Mouse (Mus musculus) testis, adult 2 months (tissue): ENCODE measurements around the gene Nostrin. TPM values are rescaled to one million over a fixed set of nuclear protein-coding genes. Genes with fewer than 3 reads are reported as not detected.

Source experiments
- H3K27ac ChIP-seq: fragments of 200-500 bp; 2 replicates; pipeline ENCODE4 v1.5.1; 2012; ENCODE audit warnings: low read depth, low read length; ENCODE audit not compliant: control insufficient read depth, insufficient read depth
- H3K27me3 ChIP-seq: fragments of 200-500 bp; 2 replicates; pipeline ENCODE4 v1.6.1; 2012; ENCODE audit warnings: mild to moderate bottlenecking, low read length, moderate library complexity; ENCODE audit not compliant: control insufficient read depth, insufficient read depth
- H3K36me3 ChIP-seq: fragments of 200-500 bp; 2 replicates; pipeline ENCODE4 v1.6.1; 2012; ENCODE audit warnings: mild to moderate bottlenecking, low read length; ENCODE audit not compliant: control insufficient read depth, insufficient read depth
- H3K4me1 ChIP-seq: fragments of 200-500 bp; 2 replicates; pipeline ENCODE4 v1.6.1; 2012; ENCODE audit warnings: low read length; ENCODE audit not compliant: control insufficient read depth, insufficient read depth
- H3K4me3 ChIP-seq: fragments of 200-500 bp; 2 replicates; pipeline ENCODE4 v1.5.1; 2012; ENCODE audit warnings: low read depth, mild to moderate bottlenecking, low read length, moderate library complexity, mixed read lengths; ENCODE audit not compliant: control insufficient read depth
- CTCF ChIP-seq: fragments of 200-500 bp; IDR thresholded peaks from 2 replicates; pipeline ENCODE4 v1.5.1; 2012; ENCODE audit warnings: low read depth, mild to moderate bottlenecking, inconsistent platforms, low read length, moderate library complexity; ENCODE audit not compliant: control insufficient read depth, insufficient read depth, insufficient replicate concordance
- POLR2A ChIP-seq: fragments of 200-500 bp; IDR thresholded peaks from 2 replicates; pipeline ENCODE4 v1.6.1; 2012; ENCODE audit warnings: low read depth, mild to moderate bottlenecking, inconsistent platforms, low read length, moderate library complexity; ENCODE audit not compliant: control insufficient read depth
- polyA plus RNA-seq: library from polyadenylated mRNA; depleted of rRNA; stranded (reverse); fragments of >200 nt; gene quantifications from 2 replicates; pipeline ENCODE4 v1.2.3, GENCODE M21; 2012

The Nostrin gene
- polyA plus RNA-seq, 1 experiment = 0.20 TPM

DNA sequence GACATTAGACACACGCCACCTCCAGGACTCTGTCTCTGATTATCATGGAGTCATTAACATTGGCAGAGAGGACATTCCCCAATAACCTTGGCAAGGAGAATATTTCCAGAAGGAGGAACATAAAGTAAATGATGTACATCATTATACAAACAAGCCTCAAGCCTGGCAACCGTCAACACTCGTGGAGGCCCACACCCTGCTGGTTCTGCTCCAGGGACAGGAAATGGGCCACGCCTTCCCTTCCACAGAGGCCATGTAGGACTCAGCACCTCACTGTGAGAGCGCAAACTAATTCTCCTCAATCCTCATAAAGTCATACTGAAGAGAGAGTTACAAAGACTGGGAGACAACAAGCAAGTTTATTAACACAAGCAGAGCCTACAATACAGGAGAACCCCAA lies 58.0 kb downstream of the Nostrin start:
- Histone ChIP-seq H3K27me3 (no peaks in the 10 kb centered on the region), H3K27ac (no peak overlapping the region), H3K36me3 (no peaks in the 10 kb centered on the region), H3K4me3 (no peak overlapping the region), H3K4me1 (no peaks in the 10 kb centered on the region)
- TF ChIP-seq CTCF (no peak), POLR2A (no peak)

DNA sequence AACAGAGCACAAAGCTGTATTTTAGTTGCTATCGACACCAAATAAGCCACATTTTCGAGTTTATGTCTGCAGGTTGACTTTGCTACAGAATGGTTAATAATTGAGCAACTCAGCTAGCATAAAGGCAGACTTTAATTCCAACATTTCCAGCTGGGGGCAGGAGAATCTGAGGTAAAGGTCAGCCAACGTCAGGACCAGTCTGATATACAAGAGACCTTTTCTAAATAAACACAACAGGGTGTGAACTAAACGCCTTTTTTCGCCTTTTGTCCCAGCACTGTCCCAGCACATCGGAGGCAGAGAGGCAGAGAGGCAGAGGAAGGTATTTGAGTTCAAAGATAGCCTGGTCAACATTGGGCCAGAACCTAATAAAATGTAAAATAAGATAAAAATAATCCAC lies 69.6 kb downstream of the Nostrin start:
- Histone ChIP-seq H3K4me3 (peak overlapping the region; percentile 92; the same call in 1 of the 2 replicates), H3K36me3 (no peaks in the 10 kb centered on the region), H3K27me3 (no peaks in the 10 kb centered on the region), H3K4me1 (peaks cover 2% of the 10 kb centered on the region), H3K27ac (no peak overlapping the region)
- TF ChIP-seq CTCF (no peak), POLR2A (no peak)

DNA sequence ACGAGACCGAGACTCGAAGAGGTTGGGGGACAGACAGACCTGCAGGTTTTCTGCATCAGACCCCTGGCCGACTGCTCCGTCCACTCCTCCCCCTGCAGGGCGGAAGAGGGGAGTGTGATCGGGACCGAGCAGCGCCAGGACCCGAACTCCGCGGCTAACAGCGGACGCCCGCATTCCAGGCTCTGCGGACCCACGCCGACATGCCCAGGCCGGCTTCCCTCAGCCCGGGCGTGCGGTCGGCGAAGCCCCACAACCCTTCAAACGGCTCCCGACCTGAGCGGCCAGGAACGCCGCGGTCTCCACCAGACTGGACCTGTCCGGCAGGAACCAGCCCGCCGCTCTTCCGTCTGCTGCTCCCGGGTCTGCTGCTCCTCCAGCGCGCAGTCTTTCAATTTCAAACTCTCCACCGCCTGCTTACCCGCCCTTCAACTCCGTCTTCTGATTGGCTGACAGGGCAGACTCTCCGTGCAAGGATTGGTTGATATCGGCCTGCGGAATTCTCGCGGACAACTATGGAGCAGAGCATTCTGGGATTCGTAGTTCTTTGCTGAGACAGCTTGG lies 70.3 kb downstream of the Nostrin start, which contains the start of gene Spc25:
Gene Spc25, minus strand, starts transcription at position 404 of the 561 bp plus-strand sequence.
- TF ChIP-seq CTCF (no peak), POLR2A (peak; percentile 72)
- H3K27ac ChIP-seq = peak within 1 kb of the TSS; percentile 63
- H3K4me1 ChIP-seq = peaks cover 2% of the 10 kb centered on the region
- H3K36me3 ChIP-seq = no peaks in the 10 kb centered on the region
- peak within 1 kb of the TSS; percentile 92 for H3K4me3 ChIP-seq
- no peaks in the 10 kb centered on the region for H3K27me3 ChIP-seq

DNA sequence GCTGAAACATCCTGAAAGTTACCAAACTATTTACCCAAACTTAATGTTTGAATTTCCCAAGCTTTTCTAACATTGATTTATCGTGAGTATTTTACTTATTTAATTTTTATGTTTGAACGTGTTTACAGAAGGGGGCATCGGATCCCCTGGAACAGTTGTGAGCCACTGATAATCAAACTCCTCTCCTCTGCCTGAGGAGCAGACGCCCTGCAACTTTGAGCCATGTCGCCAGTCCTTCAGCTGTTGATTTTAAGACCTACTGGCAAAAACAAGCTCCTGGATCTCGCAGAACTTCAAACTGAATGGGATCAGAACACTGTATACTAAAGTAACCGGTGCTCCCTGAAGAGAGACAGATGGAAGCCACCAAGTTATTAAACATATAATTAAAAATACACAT lies 70.9 kb downstream of the Nostrin start:
- Histone ChIP-seq H3K4me1 (peaks cover 2% of the 10 kb centered on the region), H3K36me3 (no peaks in the 10 kb centered on the region), H3K27me3 (no peaks in the 10 kb centered on the region), H3K4me3 (peak overlapping the region; percentile 16; the same call in 1 of the 2 replicates), H3K27ac (no peak overlapping the region)
- no peak for TF ChIP-seq POLR2A
- no peak for TF ChIP-seq CTCF

DNA sequence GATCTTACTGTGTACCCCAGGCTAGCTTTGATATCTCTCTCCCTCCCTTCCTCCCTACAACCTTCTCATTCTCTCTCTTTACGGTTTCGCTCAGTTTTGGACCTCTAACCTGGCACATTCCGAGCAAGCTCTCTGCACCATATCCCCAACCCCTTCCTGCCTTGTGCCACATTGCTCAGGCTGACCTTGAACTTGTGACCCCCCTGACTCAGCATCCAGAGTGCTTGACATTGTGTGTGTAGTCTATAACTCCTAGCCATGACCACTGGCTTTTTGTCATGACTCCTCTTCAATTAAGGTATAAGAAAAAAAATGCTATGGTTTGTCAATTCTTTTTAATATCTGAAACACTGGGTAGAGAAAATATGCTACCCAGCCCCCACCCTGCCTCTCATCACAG lies 74.1 kb downstream of the Nostrin start:
- H3K4me1 ChIP-seq = peaks cover 2% of the 10 kb centered on the region
- TF ChIP-seq CTCF = no peak
- no peak for TF ChIP-seq POLR2A
- no peaks in the 10 kb centered on the region for H3K27me3 ChIP-seq
- H3K4me3 ChIP-seq = no peak overlapping the region
- H3K27ac ChIP-seq = no peak overlapping the region
- no peaks in the 10 kb centered on the region for H3K36me3 ChIP-seq

DNA sequence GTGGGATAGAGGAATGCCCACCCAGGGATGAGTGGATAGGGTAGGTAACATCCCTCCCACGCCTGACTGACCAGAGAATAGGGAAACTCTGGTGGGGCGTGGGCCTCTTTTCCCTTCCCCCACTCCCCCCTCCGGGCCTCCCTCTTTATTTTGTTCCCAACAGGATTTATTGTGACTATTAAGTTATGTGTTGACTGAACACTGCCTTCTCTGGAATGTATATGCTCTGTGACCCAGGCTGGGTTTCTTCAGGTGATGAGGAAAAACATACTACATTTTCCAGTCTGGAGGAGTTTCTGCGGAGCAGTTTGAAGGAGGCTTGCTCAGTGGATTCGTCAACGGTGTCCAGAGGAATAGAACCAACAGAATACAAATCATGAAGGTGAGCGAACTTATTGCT lies 75.2 kb downstream of the Nostrin start, which contains the start of gene G6pc2:
Gene G6pc2, plus strand, starts transcription at position 301 of the 400 bp plus-strand sequence.
- Histone ChIP-seq H3K36me3 (no peaks in the 10 kb centered on the region), H3K27me3 (no peaks in the 10 kb centered on the region), H3K4me3 (no peak within 1 kb of the TSS), H3K4me1 (peaks cover 2% of the 10 kb centered on the region), H3K27ac (no peak within 1 kb of the TSS)
- TF ChIP-seq POLR2A (no peak), CTCF (no peak)

DNA sequence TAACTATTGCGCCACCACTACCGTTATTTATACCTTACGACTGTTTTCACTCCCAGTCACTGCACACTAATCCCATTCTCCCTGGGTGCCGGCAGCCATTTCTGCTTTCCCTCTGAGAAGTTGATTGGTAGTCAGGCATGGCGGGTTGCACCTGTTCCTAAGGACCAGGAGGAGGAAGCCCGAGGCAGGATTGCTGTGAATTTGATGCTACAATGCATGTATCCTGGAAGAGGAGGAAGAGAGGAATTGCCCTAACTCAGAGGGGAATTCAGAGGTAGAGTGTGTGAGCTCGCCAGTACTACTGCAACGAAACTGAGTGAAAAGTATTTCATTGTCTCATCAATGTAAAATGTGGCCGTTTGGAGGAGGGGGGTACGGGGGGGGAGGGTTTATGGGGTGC lies 77.1 kb downstream of the Nostrin start:
- Histone ChIP-seq H3K27me3 (no peaks in the 10 kb centered on the region), H3K27ac (no peak overlapping the region), H3K4me1 (no peaks in the 10 kb centered on the region), H3K36me3 (no peaks in the 10 kb centered on the region), H3K4me3 (no peak overlapping the region)
- TF ChIP-seq CTCF (no peak), POLR2A (no peak)
